Mouse (Mus musculus) embryo, embryonic 10.5 days (tissue): ENCODE data around the gene Otud1.

Experiments
- DNase-seq: peaks from one replicate; pipeline ENCODE4 v3.0.0-alpha.2; 2015; ENCODE audit warnings: low spot score

Gene Otud1

DNA sequence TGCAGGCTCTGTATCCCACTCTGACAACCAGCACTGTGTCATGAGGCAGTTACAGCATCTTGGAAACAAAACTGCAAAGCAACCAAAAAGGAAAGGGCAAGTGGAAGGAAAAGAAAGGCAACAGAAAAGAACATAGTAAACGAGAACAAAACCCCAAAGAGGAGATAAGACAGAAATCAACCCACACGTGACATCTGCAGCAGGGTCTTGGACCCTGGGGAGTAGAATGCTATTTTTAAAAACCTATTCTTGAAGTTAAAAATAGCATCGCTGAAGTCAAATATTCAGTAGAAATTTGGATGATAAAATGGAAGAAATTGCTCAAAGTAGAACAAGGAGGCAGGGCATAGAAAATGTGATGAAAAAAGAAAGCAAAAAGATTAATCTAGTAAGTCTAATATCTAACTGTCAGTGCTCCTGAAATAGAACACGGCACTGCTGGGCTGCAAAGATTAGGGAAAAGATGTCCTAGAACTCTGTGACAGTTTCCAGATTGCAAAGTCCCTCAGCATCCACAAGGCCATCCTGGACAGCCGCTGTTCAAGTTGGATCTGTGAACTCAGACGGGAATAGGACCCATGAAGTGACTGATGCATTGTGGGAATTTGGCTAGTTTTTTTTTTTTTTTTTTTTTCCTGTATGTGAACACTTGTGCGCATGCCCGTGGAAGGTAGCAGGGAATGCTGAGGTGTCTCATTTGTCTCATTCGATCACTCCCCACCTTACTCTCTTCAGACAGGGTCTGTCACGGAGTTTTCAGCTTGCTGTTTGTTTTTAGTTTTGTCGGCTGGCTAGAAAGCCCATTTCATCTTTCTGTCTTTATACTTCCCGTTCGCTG is 13.5 kb downstream of the Otud1 start:
- DNase-seq = no peak

DNA sequence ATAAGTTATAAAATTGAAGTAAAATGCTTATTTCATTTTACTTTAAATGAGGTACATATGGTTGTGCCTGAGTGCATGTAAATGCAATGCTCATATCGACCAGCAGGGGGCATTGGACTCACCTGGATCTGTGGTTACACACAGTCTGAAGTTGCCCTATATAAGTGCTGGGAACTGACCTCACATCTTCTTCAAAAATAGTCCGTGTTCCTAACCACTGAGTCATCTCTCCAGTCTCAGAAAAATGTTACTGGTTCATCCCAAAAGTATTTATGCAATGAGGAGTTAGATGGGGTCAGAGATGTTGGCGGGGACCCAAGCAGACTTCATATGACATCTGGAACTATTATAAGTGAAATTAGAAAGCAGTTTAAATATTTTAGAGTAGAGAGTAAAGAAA is 25.4 kb downstream of the Otud1 start:
- DNase-seq = peak; percentile 18

DNA sequence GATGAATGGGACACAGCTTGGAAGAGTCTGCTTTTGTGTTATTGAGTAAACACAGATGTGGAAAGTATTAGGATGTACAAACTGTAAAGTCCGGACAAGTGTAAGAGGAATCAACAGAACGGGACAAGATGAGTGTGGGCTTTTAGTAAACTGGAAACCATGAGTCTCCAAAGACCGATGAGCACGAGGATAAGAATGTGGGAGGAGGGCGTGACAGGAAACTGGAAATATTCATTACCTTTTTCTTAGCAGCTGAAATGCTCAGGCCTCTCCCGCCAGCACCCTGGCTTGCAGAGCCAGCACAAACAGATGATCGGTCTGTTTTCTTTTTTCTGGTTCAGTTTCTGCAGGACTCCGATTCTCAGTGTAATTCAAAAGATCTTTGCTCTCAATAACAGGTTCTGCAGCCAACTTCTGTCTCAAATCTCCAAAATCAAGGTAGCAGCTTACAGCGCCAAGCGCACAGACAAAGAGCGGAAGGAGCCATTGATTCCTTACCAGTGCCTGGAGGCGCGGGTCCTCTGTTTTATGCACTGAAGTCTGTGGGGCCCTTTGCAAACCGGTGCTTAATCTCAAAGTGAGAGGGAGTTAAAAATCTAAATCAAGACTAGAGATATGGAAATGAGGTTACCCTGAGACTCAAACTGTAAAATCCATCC is 28.1 kb downstream of the Otud1 start:
- DNase-seq = peak; percentile 4

DNA sequence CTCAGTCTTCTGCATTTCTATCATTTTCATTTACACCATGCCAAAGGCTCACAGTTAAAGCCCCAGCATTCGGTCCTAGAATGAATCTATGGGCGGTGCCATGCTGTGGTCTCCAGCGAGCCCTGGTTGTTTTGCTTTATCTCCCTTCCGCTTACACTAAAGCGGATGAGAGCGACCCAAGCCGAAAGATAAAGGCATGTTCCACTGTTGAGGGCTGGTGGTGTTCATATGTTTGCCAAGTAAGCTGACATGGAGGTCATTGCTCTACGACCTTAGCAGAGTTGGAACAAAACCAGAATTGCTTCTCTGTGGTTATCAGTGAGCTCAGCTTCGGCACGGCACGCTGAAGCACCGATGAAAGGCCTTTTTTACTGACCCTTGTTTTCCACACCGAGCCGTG is 32.5 kb downstream of the Otud1 start:
- no peak for DNase-seq

DNA sequence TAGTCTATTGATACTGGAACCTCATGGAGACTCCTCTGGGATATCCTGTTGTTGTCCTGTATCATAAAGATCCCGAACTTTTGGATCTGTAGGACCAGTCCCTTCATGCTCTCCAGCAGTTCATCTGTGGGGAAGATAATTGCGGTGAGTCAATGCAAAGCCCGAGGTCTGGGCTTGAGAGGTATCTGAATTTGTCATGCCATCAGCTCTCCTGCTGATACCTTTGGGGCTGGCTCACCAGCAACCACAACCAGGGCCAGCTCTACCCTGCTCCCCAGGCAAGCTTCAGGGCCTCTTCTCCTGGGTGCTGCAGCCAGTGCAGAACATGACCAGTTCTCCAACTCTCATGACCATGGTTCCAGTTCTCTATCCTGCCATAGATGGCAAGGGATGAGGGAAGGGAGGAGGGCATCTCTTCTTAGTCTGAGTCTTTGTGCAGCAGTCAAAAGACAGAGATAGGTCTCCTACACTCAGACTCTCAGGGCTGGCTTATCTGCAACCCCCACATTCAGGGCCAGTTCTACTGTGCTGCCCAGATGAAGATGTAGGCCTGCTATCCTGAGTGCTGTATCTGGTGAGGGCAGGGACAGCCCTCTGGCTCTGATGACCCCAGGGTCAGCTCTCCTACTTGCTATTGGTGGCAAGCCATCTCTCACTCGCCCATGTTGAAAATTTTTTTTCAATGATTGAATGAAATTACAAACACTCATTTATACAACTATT is 42.2 kb downstream of the Otud1 start:
- no peak for DNase-seq

DNA sequence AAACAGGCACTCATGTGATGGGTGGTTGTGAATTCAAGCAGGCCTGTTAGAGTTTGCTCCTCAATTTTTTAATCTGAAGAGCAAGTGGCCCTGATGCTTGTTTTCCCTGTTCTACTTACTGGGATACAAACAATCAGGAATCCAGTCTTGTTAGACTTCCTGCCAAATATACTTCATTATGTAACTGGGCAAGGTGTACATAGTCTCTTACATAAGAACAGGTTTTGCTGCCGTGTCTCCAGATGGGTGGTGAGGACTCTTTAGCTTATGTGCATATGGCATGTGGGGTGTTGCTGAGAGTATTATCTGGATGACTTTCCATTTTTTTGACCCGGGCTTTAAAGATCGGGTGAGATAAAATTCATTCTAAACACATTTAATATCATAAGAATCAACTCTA is 43.8 kb downstream of the Otud1 start:
- DNase-seq = no peak

DNA sequence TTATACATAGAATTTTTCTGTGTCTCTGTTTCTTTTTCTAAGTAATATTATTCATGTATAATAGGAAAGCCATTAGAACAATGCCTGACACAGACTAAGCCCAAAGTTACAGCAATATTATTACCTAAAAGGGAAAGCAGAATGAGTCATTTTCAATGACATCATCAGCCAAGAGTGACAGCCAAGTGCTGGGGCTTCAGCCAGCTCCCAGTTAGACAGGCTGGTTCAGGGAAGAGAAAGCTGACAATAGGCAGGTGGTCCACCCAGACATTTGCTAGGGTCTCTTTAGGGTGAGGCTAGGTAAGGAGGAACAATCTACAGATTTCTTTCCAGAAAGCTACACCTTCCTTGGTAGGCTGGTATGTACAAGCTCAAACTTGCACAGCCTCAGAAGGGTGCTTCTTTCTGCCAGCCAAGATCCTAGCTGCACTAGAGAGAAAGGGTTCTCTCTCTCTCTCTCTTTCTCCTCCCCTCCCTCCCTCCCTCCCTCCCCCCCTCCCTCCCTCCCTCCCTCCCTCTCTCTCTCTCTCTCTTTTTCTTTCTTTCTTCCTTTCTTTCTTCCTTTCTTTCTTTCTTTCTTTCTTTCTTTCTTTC is 45.6 kb downstream of the Otud1 start:
- no peak for DNase-seq

DNA sequence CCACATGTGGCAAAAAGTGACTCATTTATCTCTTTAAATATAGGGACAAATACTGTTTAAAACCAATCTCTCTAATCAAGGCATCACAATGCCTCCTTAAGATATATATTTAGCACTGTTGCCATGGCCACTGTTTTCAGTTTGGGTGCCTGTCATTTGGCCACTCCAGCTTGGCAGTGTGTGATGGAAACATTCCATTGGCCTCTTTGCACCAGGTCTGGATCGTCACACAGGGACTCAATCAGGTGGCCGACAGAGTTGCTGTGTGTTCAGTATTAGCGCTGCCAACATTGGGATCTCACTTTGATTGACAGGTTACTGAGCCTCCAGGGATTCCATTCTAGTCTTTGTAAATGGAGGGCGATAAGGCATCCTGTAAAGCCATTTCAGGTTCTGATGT is 46.1 kb downstream of the Otud1 start:
- no peak for DNase-seq

DNA sequence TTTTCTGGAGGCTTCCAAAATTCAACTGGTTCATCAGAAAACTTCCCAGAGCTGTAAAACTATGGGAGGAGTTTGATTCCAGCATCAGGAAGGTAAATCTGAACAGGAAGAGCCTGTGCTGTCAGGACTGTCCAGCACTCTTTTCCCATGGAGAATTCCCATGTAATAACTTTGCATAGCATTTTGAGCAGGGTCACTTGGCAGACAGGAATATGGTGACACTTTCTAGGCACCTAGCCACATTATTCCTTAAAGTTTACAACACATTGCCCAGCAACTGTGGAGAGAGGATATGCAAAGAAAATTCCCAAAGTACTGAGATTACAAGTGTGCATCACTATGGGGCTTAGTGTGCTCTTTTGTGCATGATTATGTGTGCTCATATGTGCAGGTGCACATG is 46.7 kb downstream of the Otud1 start:
- no peak for DNase-seq

DNA sequence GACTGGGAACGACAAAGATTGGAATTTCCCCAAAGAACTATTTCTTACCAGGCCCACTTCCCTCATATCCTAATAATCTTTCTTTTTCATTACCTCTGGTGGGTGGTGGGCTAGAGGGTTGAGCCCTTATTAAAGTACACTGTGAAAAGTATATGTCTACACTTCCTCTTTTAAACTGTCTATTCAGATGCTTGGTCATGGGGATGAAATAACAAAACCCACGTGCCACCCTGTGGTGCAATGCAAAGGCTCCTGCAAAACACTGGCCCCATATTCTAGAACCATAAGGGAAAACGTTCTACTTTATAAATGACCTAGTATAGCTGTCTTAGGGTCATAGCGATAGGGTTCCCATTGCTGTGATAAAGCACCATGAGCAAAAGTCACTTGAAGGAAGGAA is 49.3 kb downstream of the Otud1 start:
- DNase-seq = no peak
